Mouse (Mus musculus) forebrain, embryonic 16.5 days (tissue): ENCODE measurements around the gene Ddx49. TPM values are rescaled to one million over a fixed set of nuclear protein-coding genes. Genes with fewer than 3 reads are reported as not detected.

ENCODE experiments used
- ATAC-seq: fragments of 200-750 bp; cut with Nextera tagmentation; 2 replicates; pipeline ENCODE4 v1.8.0; 2017; ENCODE audit warnings: mild to moderate bottlenecking, moderate library complexity
- H3K27ac ChIP-seq: fragments of 300-500 bp; sonication (generic); 2 replicates; pipeline ENCODE4 v1.5.1; 2014; ENCODE audit warnings: low read length, control low read depth
- H3K27me3 ChIP-seq: fragments of 300-500 bp; sonication (generic); replicated peaks from 2 replicates; pipeline ENCODE4 v1.6.1; 2014; ENCODE audit warnings: low read length; ENCODE audit not compliant: control insufficient read depth, insufficient read depth
- H3K36me3 ChIP-seq: fragments of 300-500 bp; sonication (generic); 2 replicates; pipeline ENCODE4 v1.6.1; 2014; ENCODE audit not compliant: control insufficient read depth, insufficient read depth
- H3K4me1 ChIP-seq: fragments of 300-500 bp; sonication (generic); replicated peaks from 2 replicates; pipeline ENCODE4 v1.6.1; 2014; ENCODE audit warnings: low read length; ENCODE audit not compliant: control insufficient read depth, insufficient read depth
- H3K4me2 ChIP-seq: fragments of 300-500 bp; sonication (generic); 2 replicates; pipeline ENCODE4 v1.6.1; 2014; ENCODE audit warnings: mild to moderate bottlenecking, low read length, control low read depth
- H3K4me3 ChIP-seq: fragments of 300-500 bp; sonication (generic); replicated peaks from 2 replicates; pipeline ENCODE4 v1.5.1; 2014; ENCODE audit warnings: mild to moderate bottlenecking, low read length, control low read depth
- H3K9ac ChIP-seq: fragments of 300-500 bp; sonication (generic); replicated peaks from 2 replicates; pipeline ENCODE4 v1.6.1; 2014; ENCODE audit warnings: low read depth, low read length, control low read depth
- H3K9me3 ChIP-seq: fragments of 300-500 bp; sonication (generic); 2 replicates; pipeline ENCODE4 v1.6.1; 2016; ENCODE audit warnings: low read length; ENCODE audit not compliant: control insufficient read depth
- WGBS: fragments of 180-500 bp; shearing (Covaris S2); extraction: QIAGEN DNeasy Blood & Tissue Kit; methylation state at CpG from one replicate; pipeline ENCODE4 v1.1.7; 2014; 5-methylcytosine and 5-hydroxymethylcytosine counted together
- polyA plus RNA-seq: library from polyadenylated mRNA; unstranded; fragments of >200 nt; fragmentation: Nextera tagmentation; extraction: Ambion mirVana; gene quantifications from 2 replicates; pipeline ENCODE4 v1.2.1, GENCODE M21; 2015

The Ddx49 gene
- 53.7 and 57.5 TPM in 2 replicates for polyA plus RNA-seq

DNA sequence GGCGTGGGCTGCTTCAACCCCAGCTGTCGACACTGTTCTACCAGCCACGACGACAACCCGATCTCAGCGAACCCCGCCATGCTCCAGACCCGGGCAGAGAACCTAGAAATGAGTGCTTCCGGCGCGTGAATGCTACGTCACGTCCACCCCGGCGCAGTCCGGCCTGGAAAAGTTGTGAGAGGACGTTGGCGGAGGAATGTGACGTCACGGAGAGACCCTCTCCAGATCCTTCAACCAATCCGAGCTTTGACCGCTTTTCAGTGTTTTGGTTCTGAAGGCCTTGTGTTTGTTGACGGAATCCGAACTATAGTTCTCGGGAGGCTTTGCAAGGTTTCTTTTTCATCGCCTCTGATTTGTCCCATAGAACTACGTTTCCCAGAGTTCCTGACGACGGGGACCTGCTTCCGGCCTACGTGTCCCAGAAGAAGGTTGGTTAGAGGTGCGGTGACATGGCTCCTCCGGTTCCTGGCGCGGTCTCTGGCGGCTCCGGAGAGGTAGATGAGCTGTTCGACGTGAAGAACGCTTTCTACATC lies at the start of gene Ddx49, which contains the start of gene Cope:
Gene Ddx49 (minus strand): TSS at position 132 of the 533 bp plus-strand sequence.
Gene Cope (plus strand): TSS at position 161 of the 533 bp plus-strand sequence.
- peak; percentile 94 for ATAC-seq
- H3K36me3 ChIP-seq = peaks cover 7% of the 10 kb centered on the region
- WGBS = under 1% methylated on average over 40 of the region's 40 CpGs
- peak within 1 kb of the TSS; percentile 80 for H3K27ac ChIP-seq
- peak within 1 kb of the TSS; percentile 93 for H3K4me3 ChIP-seq
- H3K9ac ChIP-seq = peak within 1 kb of the TSS; percentile 63
- peaks cover 23% of the 10 kb centered on the region for H3K4me1 ChIP-seq
- no peaks in the 10 kb centered on the region for H3K9me3 ChIP-seq
- no peaks in the 10 kb centered on the region for H3K27me3 ChIP-seq
- H3K4me2 ChIP-seq = peak within 1 kb of the TSS; percentile 92

DNA sequence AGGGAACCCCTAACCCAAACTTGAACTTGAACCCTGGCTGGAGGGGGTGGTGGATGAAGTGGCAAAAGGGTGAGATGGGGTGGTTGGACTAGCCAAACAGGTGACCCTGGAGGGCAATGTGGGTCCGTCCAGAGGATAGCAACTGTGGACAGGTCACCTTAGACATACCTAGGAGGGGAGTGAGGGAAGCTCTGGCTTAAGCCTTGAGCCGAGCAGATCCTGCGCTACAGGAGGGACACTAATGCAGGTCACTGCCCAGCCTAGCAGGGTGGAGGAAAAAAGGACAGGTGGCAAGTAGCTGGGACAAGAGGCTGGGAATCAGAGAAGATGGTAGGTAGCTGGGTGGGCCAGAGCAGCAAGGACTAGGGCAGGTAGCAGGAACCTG lies 49.7 kb upstream of the Ddx49 start:
- Histone ChIP-seq H3K27ac (no peak overlapping the region), H3K4me3 (peak overlapping the region; percentile 99), H3K4me1 (peaks cover 33% of the 10 kb centered on the region), H3K4me2 (peak overlapping the region; percentile 94), H3K36me3 (no peaks in the 10 kb centered on the region), H3K27me3 (no peaks in the 10 kb centered on the region), H3K9ac (peak overlapping the region; percentile 80), H3K9me3 (no peaks in the 10 kb centered on the region)
- WGBS = 28% methylated on average over 3 of the region's 3 CpGs
- no peak for ATAC-seq

DNA sequence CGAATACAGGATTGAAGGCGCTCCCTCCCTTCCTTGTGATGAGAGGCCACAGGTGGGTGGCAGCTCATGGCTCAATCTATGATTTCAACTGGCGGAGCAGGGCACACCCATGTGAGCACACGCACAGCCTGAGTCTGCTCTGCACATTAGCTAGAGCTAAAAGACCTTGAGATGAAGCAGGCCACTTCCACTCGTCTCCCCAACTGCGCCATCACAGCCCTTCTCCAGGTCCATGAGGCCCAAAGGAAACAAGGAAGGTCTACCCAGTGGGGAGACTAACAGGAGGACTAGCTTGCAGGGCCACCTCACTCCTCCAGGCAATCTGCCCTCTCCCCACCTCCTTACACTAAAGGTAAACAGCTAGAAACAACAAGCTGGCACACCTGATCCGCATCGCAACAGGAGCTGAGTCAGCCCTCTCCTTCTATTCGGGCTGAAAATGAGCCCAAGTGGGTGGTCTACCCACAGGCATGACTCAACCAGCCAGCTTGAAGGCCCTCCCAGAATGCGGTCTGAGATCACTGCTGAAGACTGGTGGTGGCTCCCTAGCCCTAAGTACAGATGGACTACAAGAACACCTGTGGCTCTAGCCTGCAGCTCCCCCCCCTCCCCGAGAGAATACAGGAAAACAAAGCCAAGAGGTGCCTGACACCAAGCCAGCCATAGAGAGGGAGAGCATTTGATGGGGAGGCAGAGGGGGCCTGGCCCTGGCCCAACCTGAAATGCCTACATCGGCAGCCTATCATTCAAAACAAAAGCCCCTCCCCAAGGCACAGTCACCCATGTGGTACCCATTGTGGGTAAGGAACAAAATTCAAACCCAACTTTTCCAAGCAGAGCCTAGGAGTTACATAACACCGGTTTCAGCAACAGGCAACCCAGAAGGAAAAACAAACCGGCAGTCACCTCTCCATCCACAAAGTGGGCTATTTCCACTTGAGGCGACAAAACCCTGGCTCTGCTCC lies 49.0 kb upstream of the Ddx49 start:
- 46% methylated on average over 15 of the region's 15 CpGs for WGBS
- Histone ChIP-seq H3K4me1 (peaks cover 33% of the 10 kb centered on the region), H3K27ac (no peak overlapping the region), H3K27me3 (no peaks in the 10 kb centered on the region), H3K9ac (peak overlapping the region; percentile 80), H3K36me3 (no peaks in the 10 kb centered on the region), H3K4me2 (peak overlapping the region; percentile 94), H3K9me3 (no peaks in the 10 kb centered on the region), H3K4me3 (peak overlapping the region; percentile 99)
- no peak for ATAC-seq

DNA sequence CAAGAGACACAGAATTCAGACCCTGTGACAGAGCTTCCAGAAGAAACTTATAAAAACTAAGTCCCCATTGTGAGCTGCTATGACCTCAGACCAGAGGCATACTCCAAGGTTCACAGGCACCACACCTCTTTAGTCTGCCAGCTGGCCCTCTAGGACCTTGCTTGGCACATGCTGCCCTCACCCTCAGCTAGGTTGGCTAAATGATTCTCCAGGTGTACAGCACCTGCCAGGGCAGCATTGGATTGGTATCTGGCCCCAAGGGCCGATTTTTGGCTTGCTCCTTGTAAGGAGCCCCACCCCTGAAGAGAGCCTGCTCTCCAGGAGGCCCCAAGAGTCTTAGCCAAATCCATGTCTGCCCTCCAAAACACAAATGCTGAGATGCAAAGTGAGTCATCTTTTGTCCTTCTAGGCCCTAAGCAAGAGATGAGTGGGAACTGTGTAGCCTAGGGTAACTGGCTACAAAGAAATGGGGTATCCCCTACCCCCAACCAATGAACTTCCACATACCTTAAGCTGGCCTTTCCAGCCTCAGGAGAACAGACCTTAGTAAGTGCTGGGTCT lies 45.7 kb upstream of the Ddx49 start:
- H3K4me2 ChIP-seq = no peak overlapping the region
- no peak overlapping the region for H3K9ac ChIP-seq
- 89% methylated on average over 1 of the region's 1 CpGs for WGBS
- H3K4me3 ChIP-seq = no peak overlapping the region
- peaks cover 29% of the 10 kb centered on the region for H3K4me1 ChIP-seq
- H3K27ac ChIP-seq = no peak overlapping the region
- H3K36me3 ChIP-seq = no peaks in the 10 kb centered on the region; the same call in 1 of the 2 replicates
- no peaks in the 10 kb centered on the region for H3K27me3 ChIP-seq
- ATAC-seq = no peak
- no peaks in the 10 kb centered on the region for H3K9me3 ChIP-seq

DNA sequence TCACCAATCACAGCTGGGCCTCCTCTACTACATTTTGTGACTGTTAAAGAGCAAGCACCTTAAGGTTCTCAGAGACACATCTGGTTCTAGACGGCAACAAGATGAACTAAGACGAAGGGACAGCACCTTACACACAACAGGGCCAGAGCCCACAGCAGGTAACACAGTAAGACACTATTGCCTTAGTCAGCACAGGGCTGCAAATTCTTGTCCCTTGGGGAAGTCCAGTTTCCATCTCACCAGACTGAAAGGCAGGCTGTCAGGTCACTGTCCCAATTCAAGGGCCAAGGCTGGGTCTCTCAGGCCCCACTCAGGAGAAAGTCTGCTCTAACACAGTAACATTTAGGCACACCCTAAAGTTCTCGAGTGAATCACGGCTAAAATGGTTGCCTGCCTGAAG lies 45.2 kb upstream of the Ddx49 start:
- ATAC-seq = no peak
- no peak overlapping the region for H3K9ac ChIP-seq
- peaks cover 34% of the 10 kb centered on the region for H3K4me1 ChIP-seq
- no peaks in the 10 kb centered on the region for H3K9me3 ChIP-seq
- no peaks in the 10 kb centered on the region for H3K27me3 ChIP-seq
- H3K4me2 ChIP-seq = no peak overlapping the region
- H3K36me3 ChIP-seq = no peaks in the 10 kb centered on the region; the same call in 1 of the 2 replicates
- H3K27ac ChIP-seq = no peak overlapping the region
- H3K4me3 ChIP-seq = no peak overlapping the region
- 91% methylated on average over 4 of the region's 4 CpGs for WGBS

DNA sequence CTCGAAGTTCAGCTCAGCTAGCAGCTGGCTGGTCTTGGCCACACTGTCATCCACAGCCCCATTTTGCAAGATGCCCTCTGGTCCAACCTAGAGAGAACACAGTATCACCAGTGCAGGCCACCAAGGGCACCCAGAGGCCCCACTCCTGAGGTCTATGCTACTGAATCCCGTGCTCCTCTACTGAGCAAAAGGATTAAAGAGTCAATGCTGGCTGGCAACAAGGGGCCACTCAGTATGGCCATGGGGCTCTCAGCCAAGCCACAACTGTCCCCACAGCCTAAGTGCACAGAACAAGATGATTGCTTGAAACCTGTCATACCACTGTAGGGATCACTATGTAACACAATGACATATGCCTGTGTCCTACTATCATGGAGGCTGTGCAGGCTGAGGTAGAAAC lies 42.0 kb upstream of the Ddx49 start:
- no peak for ATAC-seq

DNA sequence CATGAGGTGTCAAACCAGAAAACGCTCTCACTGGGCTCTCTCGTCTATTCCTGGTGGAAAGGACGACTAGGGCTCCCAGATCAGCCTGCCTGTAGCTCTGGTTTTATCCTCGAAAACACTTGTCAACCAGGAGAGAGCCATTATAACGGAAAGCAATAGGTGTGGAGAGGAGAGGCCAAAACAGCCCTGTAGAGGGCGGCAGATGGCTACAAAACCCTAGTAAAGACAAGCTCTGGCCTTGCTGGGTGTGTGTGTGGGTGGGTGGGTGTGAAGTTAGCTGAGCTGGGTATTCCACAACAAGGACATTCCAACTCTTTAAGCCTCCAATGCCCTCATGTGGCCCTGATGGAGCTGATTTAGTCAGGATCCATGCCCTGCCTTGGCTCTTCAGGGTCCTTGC lies 41.4 kb upstream of the Ddx49 start:
- peaks cover 15% of the 10 kb centered on the region for H3K36me3 ChIP-seq
- peaks cover 12% of the 10 kb centered on the region for H3K4me1 ChIP-seq
- H3K9ac ChIP-seq = no peak overlapping the region
- H3K27me3 ChIP-seq = no peaks in the 10 kb centered on the region
- no peaks in the 10 kb centered on the region for H3K9me3 ChIP-seq
- ATAC-seq = peak; percentile 70; the same call in 1 of the 2 replicates
- WGBS = 62% methylated on average over 6 of the region's 6 CpGs
- no peak overlapping the region for H3K4me3 ChIP-seq
- H3K4me2 ChIP-seq = no peak overlapping the region
- H3K27ac ChIP-seq = no peak overlapping the region

More for the DNA sequence above, 42.0 kb upstream of the Ddx49 start:
- WGBS = 84% methylated on average over 2 of the region's 2 CpGs
- no peak overlapping the region for H3K4me3 ChIP-seq
- no peak overlapping the region for H3K9ac ChIP-seq
- H3K4me1 ChIP-seq = peaks cover 12% of the 10 kb centered on the region
- no peaks in the 10 kb centered on the region for H3K27me3 ChIP-seq
- peaks cover 10% of the 10 kb centered on the region for H3K36me3 ChIP-seq
- no peak overlapping the region for H3K27ac ChIP-seq
- H3K4me2 ChIP-seq = no peak overlapping the region
- no peaks in the 10 kb centered on the region for H3K9me3 ChIP-seq

DNA sequence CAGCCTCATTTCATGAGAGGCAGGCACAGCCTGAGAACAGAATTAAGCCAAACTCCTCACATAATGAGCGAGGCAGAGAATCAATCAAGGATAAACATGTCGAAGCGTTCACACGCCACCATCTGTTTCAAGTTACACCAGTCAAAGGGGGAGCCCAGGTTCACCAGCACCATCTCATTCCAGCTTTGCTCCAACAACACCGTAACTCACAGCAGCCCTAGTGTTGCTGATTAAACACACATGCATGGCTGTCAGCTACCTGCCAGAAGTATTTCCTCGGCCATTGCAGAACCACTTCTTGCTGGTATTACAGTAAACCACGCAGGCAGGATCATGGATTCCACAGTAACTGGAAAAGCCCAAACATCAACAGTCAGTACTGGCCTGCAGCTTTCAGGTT lies 40.8 kb upstream of the Ddx49 start:
- Histone ChIP-seq H3K9me3 (no peaks in the 10 kb centered on the region), H3K4me1 (peaks cover 9% of the 10 kb centered on the region), H3K27ac (no peak overlapping the region), H3K4me3 (no peak overlapping the region), H3K36me3 (peaks cover 20% of the 10 kb centered on the region), H3K27me3 (no peaks in the 10 kb centered on the region), H3K9ac (no peak overlapping the region), H3K4me2 (no peak overlapping the region)
- no peak for ATAC-seq
- 68% methylated on average over 7 of the region's 7 CpGs for WGBS

DNA sequence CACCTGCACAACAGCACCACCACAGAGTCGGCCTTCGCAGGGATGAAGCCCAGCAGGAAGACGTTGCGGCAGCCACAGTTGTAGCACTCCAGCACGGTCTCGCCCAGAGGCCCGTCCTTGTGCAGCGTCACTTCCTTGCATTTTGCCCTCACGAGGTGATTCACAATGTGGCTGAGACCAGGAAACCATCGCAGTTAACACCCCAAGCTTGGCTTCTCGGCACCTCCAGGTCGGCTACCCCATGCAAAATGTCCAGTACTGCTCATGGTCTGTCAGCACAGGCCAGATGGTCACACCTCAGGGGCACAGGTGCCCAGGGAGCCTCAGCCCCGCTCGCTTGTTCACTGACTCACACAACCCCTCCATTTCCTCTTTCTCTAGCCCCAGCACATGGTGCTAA lies 39.7 kb upstream of the Ddx49 start:
- ATAC-seq = no peak
- H3K4me1 ChIP-seq = peaks cover 9% of the 10 kb centered on the region
- peaks cover 28% of the 10 kb centered on the region for H3K36me3 ChIP-seq
- no peaks in the 10 kb centered on the region for H3K9me3 ChIP-seq
- no peak overlapping the region for H3K4me3 ChIP-seq
- WGBS = 95% methylated on average over 14 of the region's 14 CpGs
- no peak overlapping the region for H3K9ac ChIP-seq
- no peak overlapping the region for H3K4me2 ChIP-seq
- H3K27me3 ChIP-seq = no peaks in the 10 kb centered on the region
- H3K27ac ChIP-seq = no peak overlapping the region
